Mouse (Mus musculus) testis, postnatal 10 days (tissue): ENCODE results near the gene Galnt13.
"Not testable (repeated sequence)": the region's sequence is repeated elsewhere in the genome, so short reads cannot be mapped to it uniquely, and the experiment has no call there.

Experiments
- DNase-seq: peaks from one replicate; pipeline ENCODE4 v3.0.0; 2021; ENCODE audit warnings: low spot score

Galnt13 gene

DNA sequence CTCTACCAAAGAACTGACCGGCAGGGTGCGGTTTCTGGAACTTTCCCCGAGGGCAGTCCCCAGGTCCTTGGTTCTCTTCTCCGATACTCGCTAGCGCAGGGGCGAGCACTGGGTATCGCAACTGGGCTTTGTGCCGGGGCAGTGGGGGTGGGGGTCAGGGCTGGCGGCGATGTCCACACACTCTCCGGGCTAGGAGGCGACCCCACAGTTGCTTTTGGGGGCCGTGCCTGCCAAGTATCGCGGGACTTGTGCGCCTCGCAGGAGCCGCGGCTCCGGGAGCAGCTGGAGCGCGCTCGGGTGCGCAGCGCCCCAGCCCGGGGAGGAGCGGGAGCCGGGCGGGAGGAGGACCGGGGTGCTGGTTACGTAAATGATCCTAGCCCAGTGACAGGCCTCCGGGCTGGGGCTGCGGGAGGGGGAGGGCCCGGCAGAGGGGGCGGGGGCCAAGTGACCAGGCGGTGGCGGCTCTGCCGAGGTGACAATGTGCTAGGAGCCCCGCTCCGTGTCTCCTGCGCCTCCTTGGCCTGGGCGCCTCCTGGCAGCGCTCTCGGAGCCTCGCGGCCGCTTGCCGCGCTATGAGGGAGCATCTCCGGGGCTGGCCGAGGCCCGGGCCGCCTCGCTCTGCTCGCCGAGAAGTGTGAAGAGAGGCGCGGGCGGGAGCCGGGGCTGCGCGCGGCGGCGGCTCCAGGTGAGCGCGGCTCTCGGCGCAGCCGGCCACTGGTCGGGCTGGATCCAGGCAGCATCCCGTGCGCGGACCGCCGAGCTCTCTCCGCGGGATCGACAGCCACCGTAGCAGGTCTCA is at the start of gene Galnt13:
Galnt13 (plus strand) TSS at position 381 of the 799 bp plus-strand sequence.
- DNase-seq = peak; percentile 56

- no peak for DNase-seq
Observed at GRCm38 (mm10) chr2:54431060-54431459, 5.1 kb upstream of the Galnt13 start.

GRCm38 (mm10) chr2:54435380-54435779 is 737 bp upstream of the Galnt13 start:
- no peak for DNase-seq

- peak; percentile 37 for DNase-seq
Observed at GRCm38 (mm10) chr2:54436736-54437500, 801 bp downstream of the Galnt13 start.

DNA sequence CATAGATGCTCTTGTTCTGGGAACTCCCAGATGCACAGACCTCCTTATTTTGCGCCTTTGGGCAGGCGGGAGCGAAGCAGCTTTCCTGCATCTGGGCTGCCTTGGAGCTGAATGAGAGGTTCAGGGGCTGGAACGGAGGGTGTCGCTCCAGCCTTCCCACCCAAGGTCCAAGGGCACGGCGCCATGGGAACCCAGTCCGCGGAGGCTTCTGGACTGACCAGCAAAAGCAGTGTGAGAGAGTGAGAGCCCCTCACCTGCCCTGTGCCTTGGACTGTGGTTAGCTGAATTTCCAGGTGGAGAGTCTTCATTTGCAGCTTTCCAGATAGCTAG is 1.3 kb downstream of the Galnt13 start:
- DNase-seq = peak; percentile 38

DNA sequence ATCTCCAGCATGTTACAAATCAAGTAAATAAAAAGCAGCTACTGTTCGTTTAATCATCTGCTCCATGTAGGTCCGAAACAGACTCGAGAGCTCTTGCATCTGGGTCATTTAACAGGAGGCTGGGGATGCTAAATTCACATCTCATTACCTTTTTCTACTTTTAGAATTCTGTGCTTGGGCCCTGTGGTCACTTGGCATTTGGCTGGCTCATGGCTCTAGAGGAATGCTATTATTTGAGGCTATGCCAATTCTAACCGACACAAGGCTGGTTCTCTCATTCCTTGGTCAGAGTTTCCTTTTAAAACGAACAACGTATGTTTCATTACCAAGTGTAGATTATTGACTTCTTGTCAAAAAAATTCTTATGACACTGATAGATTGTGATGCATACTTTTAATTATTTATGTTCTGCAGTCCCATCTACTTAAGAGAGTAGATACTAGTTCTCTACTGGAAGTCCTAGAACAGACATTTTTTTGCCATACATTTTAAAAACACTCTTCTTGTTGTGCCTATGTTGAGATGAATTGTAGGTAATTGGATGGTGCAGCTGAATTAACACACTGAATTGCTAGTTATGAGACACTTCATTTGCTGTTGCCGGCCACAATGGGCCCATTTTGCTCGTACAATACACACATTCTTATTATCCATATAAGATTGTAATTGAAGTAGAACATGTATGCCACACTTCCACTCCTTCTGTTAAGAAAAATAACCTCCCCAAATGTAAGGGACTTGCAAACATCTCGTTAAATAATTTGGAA is 6.8 kb downstream of the Galnt13 start:
- DNase-seq = no peak

DNA sequence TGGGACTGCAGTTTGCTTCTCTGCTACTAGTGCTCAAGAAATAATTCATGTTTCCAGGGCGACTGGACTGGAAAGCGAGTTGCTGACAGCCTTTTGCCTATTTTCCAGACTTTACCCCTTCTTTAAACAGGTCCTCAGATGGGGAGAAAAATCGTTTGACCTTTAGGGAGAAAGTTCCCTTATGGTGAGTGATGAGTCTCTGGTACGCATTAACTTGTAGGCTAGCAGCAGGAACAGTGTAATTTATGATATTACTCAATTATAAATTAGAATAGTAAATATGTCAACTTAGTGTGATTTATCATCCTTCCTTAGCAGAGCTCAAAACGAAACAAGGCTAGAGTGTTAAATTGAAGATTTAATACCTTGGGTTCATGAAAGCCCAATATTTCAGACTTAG is 47.3 kb downstream of the Galnt13 start:
- no peak for DNase-seq

DNA sequence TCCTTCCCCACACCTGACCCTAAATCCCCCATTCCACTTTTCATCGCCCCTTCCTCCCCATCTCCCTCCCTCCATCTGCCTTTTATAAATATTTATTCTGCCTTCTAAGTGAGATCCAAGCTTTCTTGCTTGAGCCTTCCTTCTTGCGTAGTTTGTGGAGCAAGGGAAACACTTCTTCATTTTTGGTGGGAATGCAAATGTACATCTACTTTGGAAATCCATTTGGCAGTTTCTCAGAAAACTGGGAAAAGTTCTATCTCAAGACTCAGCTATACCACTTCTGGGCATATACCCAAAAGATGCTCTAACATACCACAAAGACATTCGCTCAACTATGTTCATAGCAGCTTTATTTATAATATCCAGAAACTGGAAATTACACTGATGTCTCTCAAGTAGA is 86.9 kb downstream of the Galnt13 start:
- DNase-seq = no peak

- no peak for DNase-seq
Observed at GRCm38 (mm10) chr2:54527073-54527472, 91.0 kb downstream of the Galnt13 start.

DNA sequence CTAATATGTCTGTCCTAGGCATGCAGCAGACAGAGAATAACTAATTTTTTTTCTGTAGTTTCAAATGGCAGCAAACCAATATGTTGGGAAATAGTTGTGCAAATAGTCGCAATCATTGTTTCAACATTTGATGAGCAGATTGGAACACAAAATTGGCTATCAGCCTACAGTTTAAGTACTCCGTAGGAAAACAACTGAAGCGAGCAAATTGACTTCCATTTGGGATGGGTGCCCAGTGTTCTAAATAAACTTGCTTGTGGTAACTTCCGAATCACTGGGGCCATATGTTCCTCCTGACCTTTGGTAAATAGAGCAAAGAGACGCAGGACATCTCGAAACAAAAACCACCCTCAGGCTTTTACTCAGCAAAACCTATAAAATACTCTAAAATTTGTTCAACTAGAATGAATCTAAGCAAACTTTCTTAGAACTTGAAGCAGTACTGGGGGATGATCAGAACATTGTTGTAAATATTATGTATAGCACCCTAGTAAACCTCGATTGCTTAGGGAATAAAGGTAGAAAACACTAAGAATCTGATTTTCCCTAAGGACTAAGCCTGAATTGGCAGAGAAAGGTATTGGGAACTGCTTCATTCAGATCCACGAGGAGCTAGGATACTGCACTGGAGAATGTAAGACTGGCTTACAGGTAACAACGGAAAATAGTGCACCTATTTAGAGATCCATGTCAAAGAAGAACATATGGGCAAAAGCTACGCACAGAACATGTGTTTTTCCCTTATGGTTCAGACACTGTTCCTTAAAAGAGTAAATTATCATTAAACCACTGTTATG is 122.4 kb downstream of the Galnt13 start:
- DNase-seq = no peak

DNA sequence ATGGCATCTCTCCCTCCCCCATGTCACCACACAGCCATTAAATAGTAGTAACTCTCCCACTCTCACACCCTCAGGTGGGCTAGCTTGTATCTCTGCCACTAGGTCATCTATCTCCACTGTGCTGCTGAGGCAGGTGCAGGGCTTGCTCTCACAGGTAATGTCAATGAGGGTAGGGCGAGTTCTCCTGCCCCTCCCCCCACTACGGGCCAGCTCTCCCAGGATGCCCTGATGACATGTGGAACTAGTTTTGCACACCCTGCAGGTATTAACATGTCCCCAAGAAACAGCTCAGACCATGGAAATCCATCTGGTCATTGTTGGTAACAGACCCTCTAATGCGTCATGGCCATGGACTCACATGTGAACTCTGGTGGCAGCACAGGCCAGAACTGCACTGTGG is 129.0 kb downstream of the Galnt13 start:
- no peak for DNase-seq

GRCm38 (mm10) chr2:54567186-54567585 is 131.1 kb downstream of the Galnt13 start:
- DNase-seq = no peak

GRCm38 (mm10) chr2:54567632-54568031 is 131.5 kb downstream of the Galnt13 start:
- DNase-seq = no peak

DNA sequence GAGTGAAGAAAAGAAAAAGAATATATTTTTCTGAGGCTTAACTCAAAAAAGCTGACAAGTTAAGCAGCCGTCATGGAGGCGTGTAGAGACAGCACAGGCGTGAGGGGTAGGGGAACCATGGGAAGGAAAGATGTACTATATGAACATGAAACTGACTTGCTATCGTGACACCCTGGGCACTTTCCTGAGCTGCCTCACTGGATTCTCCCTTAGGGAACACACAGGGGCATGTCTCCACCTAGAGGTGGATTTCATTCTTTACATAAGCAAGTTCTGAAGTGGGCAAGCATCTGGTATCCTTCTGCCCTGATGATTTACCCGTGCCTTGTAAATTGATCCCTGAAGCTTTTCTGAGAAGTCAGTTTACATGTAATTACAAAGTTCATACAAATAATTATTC is 277.7 kb downstream of the Galnt13 start:
- DNase-seq = not testable (repeated sequence)

DNA sequence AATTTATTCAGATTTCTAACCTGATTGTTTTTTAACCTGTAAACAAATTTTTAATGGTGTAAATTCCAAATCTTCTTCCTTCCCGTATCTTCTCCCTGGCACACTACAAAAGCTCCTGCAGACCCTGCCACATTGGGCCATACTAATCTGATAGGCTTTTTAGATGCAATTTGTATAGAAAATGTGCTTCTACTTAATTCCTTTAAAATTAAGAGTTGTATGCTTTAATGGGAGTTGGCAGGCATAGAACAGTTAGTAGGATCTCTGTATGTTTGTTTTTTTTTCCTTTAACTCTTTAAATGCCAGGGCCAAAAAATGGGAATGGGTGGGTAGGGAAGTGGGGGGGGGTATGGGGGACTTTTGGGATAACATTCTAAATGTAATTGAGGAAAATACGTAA is 315.1 kb downstream of the Galnt13 start:
- no peak for DNase-seq

- DNase-seq = no peak
Observed at GRCm38 (mm10) chr2:54759781-54760180, 323.7 kb downstream of the Galnt13 start.

DNA sequence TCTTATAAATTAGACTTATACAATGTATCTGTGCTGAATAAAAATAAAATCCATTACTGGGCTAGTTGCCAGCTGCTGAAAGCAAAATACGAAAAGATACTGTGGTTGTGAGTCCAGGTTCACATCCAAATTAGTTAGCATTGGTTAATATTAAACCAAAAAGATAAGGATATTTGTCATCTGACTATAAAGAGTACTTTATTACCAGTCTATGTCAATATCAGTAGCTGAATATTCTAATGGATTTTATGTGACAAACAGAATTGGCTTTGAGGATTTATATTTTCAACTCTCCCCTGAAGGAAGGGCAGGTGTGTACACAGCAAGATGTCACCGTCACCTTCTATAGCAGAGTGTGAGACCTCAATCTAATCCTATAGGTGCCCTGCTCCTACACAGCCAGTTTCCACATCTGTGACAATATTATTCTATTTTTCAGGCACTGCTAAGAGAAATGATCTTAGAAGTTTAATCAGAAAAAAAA is 342.7 kb downstream of the Galnt13 start:
- DNase-seq = no peak

- DNase-seq = no peak
Observed at GRCm38 (mm10) chr2:54813670-54814256, 377.6 kb downstream of the Galnt13 start.

DNA sequence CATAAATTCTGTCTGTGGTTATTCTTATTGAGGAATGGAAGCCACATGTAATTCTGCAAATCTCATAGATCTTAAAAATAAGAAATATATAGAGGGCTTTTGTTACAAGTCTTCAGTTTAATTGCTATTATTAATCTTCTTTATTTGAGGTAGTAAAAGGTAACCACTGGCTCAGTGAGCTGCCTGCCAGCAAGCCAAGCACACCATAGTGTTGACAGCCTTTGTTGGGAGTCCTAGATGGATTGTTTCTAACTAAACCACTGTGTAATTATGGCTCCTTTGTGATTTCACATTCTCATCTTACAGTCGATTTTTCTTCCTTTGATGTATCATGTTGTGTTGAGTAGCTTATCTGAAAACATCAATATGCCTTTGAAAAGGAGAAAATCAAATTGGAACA is 405.1 kb downstream of the Galnt13 start:
- DNase-seq = no peak

- no peak for DNase-seq
Observed at GRCm38 (mm10) chr2:54906282-54907060, 470.4 kb downstream of the Galnt13 start.
